In genomic region chr6:22344443-22344842, GRCm38 (mm10) we compare ENCODE assay signal across 2 mouse cellular contexts.
A peak's percentile ranks its signal among the peaks of the same experiment; 100 is the strongest.
TF ChIP-seq lines count a peak whose summit lies in the region.

No protein-coding gene starts in this region.

TF ChIP-seq in CH12.LX, 34 proteins besides CTCF, POLR2A, EP300 and RAD21 (continued from another document):
- no peak for TF ChIP-seq ELF1 (IDR thresholded peaks at IDR 0.05; ENCODE audit: low read depth, low read length)
- no peak for TF ChIP-seq TBP (conservative IDR thresholded peaks at IDR 0.05; ENCODE audit: low read depth, low read length)
- no peak for TF ChIP-seq GABPA (IDR thresholded peaks at IDR 0.05; ENCODE audit: insufficient replicate concordance, low read depth, low read length)
- no peak for TF ChIP-seq CHD2 (IDR thresholded peaks at IDR 0.05; ENCODE audit: low read length)
- no peak for TF ChIP-seq ZC3H11A (IDR thresholded peaks at IDR 0.05; ENCODE audit: low read depth, low read length)
- no peak for TF ChIP-seq E2F4 (IDR thresholded peaks at IDR 0.05; ENCODE audit: insufficient replicate concordance, low read depth, low read length)
- no peak for TF ChIP-seq JUN (IDR thresholded peaks at IDR 0.05; ENCODE audit: insufficient read depth, low read depth, low read length)
- no peak for TF ChIP-seq CHD1 (IDR thresholded peaks at IDR 0.05; ENCODE audit: low read depth, low read length)

TF ChIP-seq in MEL, 35 proteins besides CTCF, POLR2A, EP300 and RAD21 (continued from another document):
- TF ChIP-seq ELF1 (IDR thresholded peaks at IDR 0.05; ENCODE audit: low read depth, low read length) (no peak), GATA1 (IDR thresholded peaks at IDR 0.05; ENCODE audit: low read depth, low read length) (peak; percentile 38; the same call in 1 of the 2 replicates)
TF ChIP-seq in MEL: peak in this region for 1.
